Mouse (Mus musculus) monocyte, adult 2 months (primary cell): ENCODE results near the gene Acan.

Experiments used
- DNase-seq, 2 experiments: peaks; one replicate each; pipeline ENCODE4 v3.0.0; 2022; ENCODE audit warnings: low spot score in 2 of 2, low read depth in 1 of 2

The Acan gene

GRCm38 (mm10) chr7:79139328-79139824 is 86.1 kb downstream of the Acan start:
- no peak for DNase-seq

- no peak for DNase-seq
These were observed 86.8 kb downstream of the Acan start for GRCm38 (mm10) chr7:79139891-79140591.

GRCm38 (mm10) chr7:79140897-79141296 is 87.6 kb downstream of the Acan start:
- DNase-seq = peak; percentile 13 to 40

- DNase-seq = no peak
These were observed 93.9 kb downstream of the Acan start for GRCm38 (mm10) chr7:79147011-79147837.

GRCm38 (mm10) chr7:79147931-79148653 is 94.8 kb downstream of the Acan start:
- no peak for DNase-seq

- peak; percentile 48 to 65 for DNase-seq
These were observed 95.5 kb downstream of the Acan start, which contains the start of gene Mfge8 for GRCm38 (mm10) chr7:79148711-79149266. Mfge8 (minus strand) TSS chr7:79149060.

GRCm38 (mm10) chr7:79149522-79149921 is 96.2 kb downstream of the Acan start:
- no peak for DNase-seq

- no peak for DNase-seq
These were observed 106.1 kb downstream of the Acan start for GRCm38 (mm10) chr7:79159406-79159805.
